Mouse (Mus musculus): ENCODE measurements around the gene Edrf1. TPM values are rescaled to one million over a fixed set of nuclear protein-coding genes. Genes with fewer than 3 reads are reported as not detected.
A peak's percentile ranks its signal among the peaks of the same experiment; 100 is the strongest.

Gene Edrf1
- 10 to 100 TPM; 12.1 to 12.9 TPM for total RNA-seq (2021)
- long read RNA-seq, experiment 1, full-length matches to known transcripts, result 7 of 16 reads
- long read RNA-seq, experiment 1, partial matches to known transcripts, result 3 of 16 reads
- long read RNA-seq, experiment 1, other reads (novel, unspliced or antisense), result 6 of 16 reads
- long read RNA-seq, experiment 2, full-length matches to known transcripts, result 9 of 12 reads
- long read RNA-seq, experiment 2, partial matches to known transcripts, result 1 of 12 reads
- long read RNA-seq, experiment 2, other reads (novel, unspliced or antisense), result 2 of 12 reads

- peak; percentile 95 for DNase-seq
Observed at GRCm38 (mm10) chr7:133637361-133638305, at the start of gene Edrf1. Gene Edrf1 (plus strand): TSS chr7:133637543.

- DNase-seq, result no peak
Observed at GRCm38 (mm10) chr7:133591750-133592149, 45.6 kb upstream of the Edrf1 start.

- no peak for DNase-seq
Observed at GRCm38 (mm10) chr7:133600558-133600957, 36.8 kb upstream of the Edrf1 start.

- no peak for DNase-seq
Observed at GRCm38 (mm10) chr7:133602058-133602457, 35.3 kb upstream of the Edrf1 start, which contains the start of gene Tex36. Gene Tex36 (minus strand): TSS chr7:133602158.

- no peak for DNase-seq
Observed at GRCm38 (mm10) chr7:133603156-133603555, 34.2 kb upstream of the Edrf1 start.

- no peak for DNase-seq
Observed at GRCm38 (mm10) chr7:133604427-133605081, 32.8 kb upstream of the Edrf1 start.

GRCm38 (mm10) chr7:133607331-133607730 lies 30.0 kb upstream of the Edrf1 start:
- DNase-seq, result no peak

GRCm38 (mm10) chr7:133607883-133608575 lies 29.3 kb upstream of the Edrf1 start:
- DNase-seq, result no peak

- DNase-seq, result no peak
Observed at GRCm38 (mm10) chr7:133608631-133609340, 28.6 kb upstream of the Edrf1 start.

GRCm38 (mm10) chr7:133609585-133609984 lies 27.8 kb upstream of the Edrf1 start:
- no peak for DNase-seq

- no peak for DNase-seq
Observed at GRCm38 (mm10) chr7:133612981-133613380, 24.4 kb upstream of the Edrf1 start.

- DNase-seq, result no peak
Observed at GRCm38 (mm10) chr7:133620721-133621120, 16.6 kb upstream of the Edrf1 start.

- DNase-seq, result no peak
Observed at GRCm38 (mm10) chr7:133623226-133623625, 14.1 kb upstream of the Edrf1 start.

- DNase-seq, result no peak
Observed at GRCm38 (mm10) chr7:133627184-133627936, 10.0 kb upstream of the Edrf1 start.

GRCm38 (mm10) chr7:133630821-133631220 lies 6.5 kb upstream of the Edrf1 start:
- no peak for DNase-seq

GRCm38 (mm10) chr7:133632476-133632875 lies 4.9 kb upstream of the Edrf1 start:
- DNase-seq, result peak; percentile 54

GRCm38 (mm10) chr7:133634932-133635650 lies 2.3 kb upstream of the Edrf1 start:
- no peak for DNase-seq

- peak; percentile 90 for DNase-seq
Observed at GRCm38 (mm10) chr7:133636738-133637352, 498 bp upstream of the Edrf1 start.

- no peak for DNase-seq
Observed at GRCm38 (mm10) chr7:133638306-133638705, 963 bp downstream of the Edrf1 start.

All from gastrocnemius, postnatal 10 days (tissue).